Mouse (Mus musculus) embryonic fibroblast, embryonic 13.5 days (primary cell): ENCODE data around the gene Nsg2.

Experiments used
- CTCF ChIP-seq: IDR thresholded peaks from 2 replicates; pipeline ENCODE4 v1.5.1; 2011; ENCODE audit warnings: mild to moderate bottlenecking, control low read depth, low read length, moderate library complexity, borderline replicate concordance; ENCODE audit not compliant: insufficient read depth
- POLR2A ChIP-seq: IDR thresholded peaks from 2 replicates; pipeline ENCODE4 v1.6.1; 2011; ENCODE audit warnings: low read depth, mild to moderate bottlenecking, control low read depth, low read length, moderate library complexity

DNA sequence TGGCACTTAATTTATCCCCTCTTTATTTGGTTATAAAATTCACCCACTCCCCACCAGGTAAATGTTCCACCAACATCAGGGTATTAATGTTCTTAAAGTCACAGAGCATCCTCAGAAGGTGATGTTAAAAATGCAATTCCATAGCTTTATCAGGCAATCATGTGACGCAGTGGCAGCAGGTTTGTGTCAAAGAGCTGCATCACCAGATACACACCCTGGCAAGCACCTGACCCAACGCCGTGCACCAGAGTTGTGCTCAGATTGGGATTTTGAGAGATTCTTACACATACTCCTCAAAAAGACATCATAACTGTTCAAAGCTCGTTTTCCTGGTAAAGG, 106.4 kb downstream of the Nsg2 start:
- no peak for TF ChIP-seq CTCF
- no peak for TF ChIP-seq POLR2A
